Mouse (Mus musculus) cortical plate, adult 2 months (tissue): ENCODE data around the gene Arl15.

ENCODE experiments used
- CTCF ChIP-seq: fragments of 200-500 bp; IDR thresholded peaks from 2 replicates; pipeline ENCODE4 v1.5.1; 2011; ENCODE audit warnings: mild to moderate bottlenecking, control low read depth, low read length; ENCODE audit not compliant: insufficient read depth; ENCODE audit errors: extremely low read depth
- POLR2A ChIP-seq: fragments of 200-500 bp; IDR thresholded peaks from 2 replicates; pipeline ENCODE4 v1.6.1; 2011; ENCODE audit warnings: mild to moderate bottlenecking, low read length, control low read depth; ENCODE audit not compliant: insufficient read depth; ENCODE audit errors: extremely low read depth

- TF ChIP-seq CTCF = no peak
- no peak for TF ChIP-seq POLR2A
These were observed 28.9 kb upstream of the Arl15 start for GRCm38 (mm10) chr13:113765411-113765810.
